Comparison of ENCODE assay signal across 29 mouse cellular contexts in the genomic region with DNA sequence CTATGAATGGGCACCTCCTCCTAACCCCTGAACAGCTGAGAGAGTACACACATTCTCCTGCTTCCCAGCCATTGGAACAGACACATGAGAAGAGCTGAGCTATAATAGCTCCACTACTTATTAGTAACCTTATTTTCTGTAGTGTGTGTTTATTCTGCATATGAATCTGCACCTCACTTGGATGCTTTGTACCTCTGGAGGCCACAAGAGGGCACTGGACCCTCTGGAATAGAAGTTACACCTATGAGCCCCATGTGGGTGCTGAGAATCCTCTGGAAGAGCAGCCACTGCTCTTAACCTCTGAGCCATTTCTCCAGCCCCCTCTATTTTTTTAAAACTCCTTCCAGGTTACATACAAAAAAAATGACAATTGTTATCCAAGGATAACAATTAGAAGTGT.
DNase-seq lines count a peak whose midpoint lies in the region; ATAC-seq and TF ChIP-seq lines count a peak whose summit lies in the region.
"Had no signal": no experiment of that assay in that cellular context is flagged by ENCODE, and none has a peak within 500 bp of the region (broad histone marks: within the 10 kb centered on the region; RNA-seq: fewer than 3 reads in every experiment).

No protein-coding gene starts in this region.

- ATAC-seq in forebrain, postnatal 0 days: no peak
- ATAC-seq in kidney, postnatal 0 days (replicated peaks; ENCODE audit: low FRiP score, low read depth): no peak
- ATAC-seq in lung, embryonic 14.5 days (ENCODE audit: insufficient read depth): no peak
- ATAC-seq in liver, postnatal 0 days: no peak
- ATAC-seq in forebrain, embryonic 16.5 days: no peak
- ATAC-seq: forebrain, embryonic 15.5 days; inflammation-experienced regulatory T-cells, adult 6 months; lung, postnatal 0 days; midbrain, embryonic 13.5 days had no signal

- no peak overlapping the region for H3K4me3 ChIP-seq in forebrain, postnatal 0 days (ENCODE audit: low read depth, low read length)
- H3K4me3 ChIP-seq in forebrain, embryonic 10.5 days: no peak overlapping the region
- H3K4me3 ChIP-seq in kidney, postnatal 0 days (replicated peaks; ENCODE audit: low read depth, low read length): no peak overlapping the region
- no peak overlapping the region for H3K4me3 ChIP-seq in lung, embryonic 14.5 days (ENCODE audit: low read depth, low read length)
- H3K4me3 ChIP-seq in liver, postnatal 0 days (ENCODE audit: low read depth, low read length): no peak overlapping the region
- no peak overlapping the region for H3K4me3 ChIP-seq in forebrain, embryonic 16.5 days (replicated peaks; ENCODE audit: low read length)
- H3K4me3 ChIP-seq: forebrain, embryonic 15.5 days; hindbrain, embryonic 13.5 days; midbrain, embryonic 13.5 days; neural tube, embryonic 15.5 days had no signal

- H3K9me3 ChIP-seq in forebrain, postnatal 0 days (ENCODE audit: low read length): no peaks in the 10 kb centered on the region
- no peaks in the 10 kb centered on the region for H3K9me3 ChIP-seq in forebrain, embryonic 10.5 days
- H3K9me3 ChIP-seq in kidney, postnatal 0 days (replicated peaks; ENCODE audit: low read length): no peaks in the 10 kb centered on the region
- no peaks in the 10 kb centered on the region for H3K9me3 ChIP-seq in lung, embryonic 14.5 days (ENCODE audit: low read depth, low read length)
- H3K9me3 ChIP-seq in liver, postnatal 0 days (ENCODE audit: low read length): no peaks in the 10 kb centered on the region
- H3K9me3 ChIP-seq in forebrain, embryonic 16.5 days (ENCODE audit: control insufficient read depth, low read length): no peaks in the 10 kb centered on the region
- H3K9me3 ChIP-seq: forebrain, embryonic 15.5 days; hindbrain, embryonic 13.5 days; midbrain, embryonic 13.5 days; neural tube, embryonic 15.5 days had no signal

- no peaks in the 10 kb centered on the region for H3K4me1 ChIP-seq in forebrain, postnatal 0 days (ENCODE audit: insufficient read depth)
- peaks cover 14% of the 10 kb centered on the region for H3K4me1 ChIP-seq in forebrain, embryonic 10.5 days
- H3K4me1 ChIP-seq in kidney, postnatal 0 days (replicated peaks; ENCODE audit: insufficient read depth, low read length): peaks cover 5% of the 10 kb centered on the region
- H3K4me1 ChIP-seq in lung, embryonic 14.5 days (ENCODE audit: insufficient read depth): peaks cover 8% of the 10 kb centered on the region
- peaks cover 36% of the 10 kb centered on the region for H3K4me1 ChIP-seq in liver, postnatal 0 days (ENCODE audit: insufficient read depth)
- H3K4me1 ChIP-seq in forebrain, embryonic 16.5 days (replicated peaks; ENCODE audit: control insufficient read depth, insufficient read depth, low read length): peaks cover 4% of the 10 kb centered on the region

- H3K4me2 ChIP-seq in forebrain, postnatal 0 days (ENCODE audit: low read depth): no peak overlapping the region
- H3K4me2 ChIP-seq in kidney, postnatal 0 days (ENCODE audit: low read length): no peak overlapping the region
- H3K4me2 ChIP-seq in lung, embryonic 14.5 days: no peak overlapping the region
- no peak overlapping the region for H3K4me2 ChIP-seq in liver, postnatal 0 days (ENCODE audit: low read depth, low read length)
- H3K4me2 ChIP-seq in forebrain, embryonic 16.5 days (ENCODE audit: low read length): no peak overlapping the region
- H3K4me2 ChIP-seq: forebrain, embryonic 15.5 days; heart, embryonic 11.5 days; hindbrain, embryonic 13.5 days; midbrain, embryonic 13.5 days; neural tube, embryonic 15.5 days had no signal

- DNase-seq in forebrain, postnatal 0 days: no peak
- no peak for DNase-seq in forebrain, embryonic 10.5 days (ENCODE audit: extremely low spot score, low spot score)
- DNase-seq in kidney, postnatal 0 days (ENCODE audit: low spot score): no peak
- DNase-seq in kidney, postnatal 36 days: no peak
- no peak for DNase-seq in lung, embryonic 14.5 days
- DNase-seq in lung, postnatal 36 days: no peak
- no peak for DNase-seq in liver, postnatal 0 days
- DNase-seq: adrenal gland, postnatal 25 days; cerebellum, adult 18-20 months; cerebellum, postnatal 10 days; gastrocnemius, postnatal 10 days; heart, adult 11 months; heart, postnatal 4 days; kidney, adult 2 months; layer of hippocampus, adult 9-11 months; left cerebral cortex, postnatal 4 days; right cerebral cortex, adult 18-20 months; right cerebral cortex, postnatal 4 days; thymus, adult 2 months; thymus, postnatal 36 days had no signal

- H3K9ac ChIP-seq in forebrain, postnatal 0 days: no peak overlapping the region
- no peak overlapping the region for H3K9ac ChIP-seq in kidney, postnatal 0 days (ENCODE audit: low read depth, low read length)
- H3K9ac ChIP-seq in lung, embryonic 14.5 days: no peak overlapping the region
- H3K9ac ChIP-seq in liver, postnatal 0 days (replicated peaks): no peak overlapping the region
- H3K9ac ChIP-seq in forebrain, embryonic 16.5 days (replicated peaks; ENCODE audit: low read depth, low read length): no peak overlapping the region
- H3K9ac ChIP-seq: forebrain, embryonic 15.5 days; hindbrain, embryonic 13.5 days; midbrain, embryonic 13.5 days; neural tube, embryonic 15.5 days had no signal

- H3K27me3 ChIP-seq in forebrain, postnatal 0 days (ENCODE audit: insufficient read depth, low read length): no peaks in the 10 kb centered on the region
- no peaks in the 10 kb centered on the region for H3K27me3 ChIP-seq in forebrain, embryonic 10.5 days (ENCODE audit: poor library complexity, severe bottlenecking)
- no peaks in the 10 kb centered on the region for H3K27me3 ChIP-seq in kidney, postnatal 0 days (ENCODE audit: insufficient read depth, low read length)
- no peaks in the 10 kb centered on the region for H3K27me3 ChIP-seq in lung, embryonic 14.5 days (ENCODE audit: insufficient read depth, low read length)
- no peaks in the 10 kb centered on the region for H3K27me3 ChIP-seq in liver, postnatal 0 days (ENCODE audit: insufficient read depth, low read length)
- no peaks in the 10 kb centered on the region for H3K27me3 ChIP-seq in forebrain, embryonic 16.5 days (replicated peaks; ENCODE audit: control insufficient read depth, insufficient read depth, low read length)
- H3K27me3 ChIP-seq: forebrain, embryonic 15.5 days; hindbrain, embryonic 13.5 days; midbrain, embryonic 13.5 days; neural tube, embryonic 15.5 days had no signal

- peak; percentile 11; the same call in 1 of the 2 replicates for TF ChIP-seq CTCF in forebrain, postnatal 0 days (IDR thresholded peaks at IDR 0.05; ENCODE audit: low read depth)
- TF ChIP-seq CTCF in kidney, postnatal 0 days (IDR thresholded peaks at IDR 0.05; ENCODE audit: low read depth): peak; percentile 27; the same call in 1 of the 2 replicates
- peak; percentile 5; the same call in 1 of the 2 replicates for TF ChIP-seq CTCF in lung, embryonic 14.5 days (IDR thresholded peaks at IDR 0.05; ENCODE audit: low read depth)
- TF ChIP-seq CTCF in liver, postnatal 0 days (IDR thresholded peaks at IDR 0.05; ENCODE audit: low read depth): peak; percentile 55

- H3K27ac ChIP-seq in forebrain, postnatal 0 days (ENCODE audit: low read depth, low read length): no peak overlapping the region
- H3K27ac ChIP-seq in forebrain, embryonic 10.5 days: no peak overlapping the region
- no peak overlapping the region for H3K27ac ChIP-seq in kidney, postnatal 0 days
- no peak overlapping the region for H3K27ac ChIP-seq in lung, embryonic 14.5 days (ENCODE audit: low read depth)
- no peak overlapping the region for H3K27ac ChIP-seq in liver, postnatal 0 days (ENCODE audit: low read depth)
- no peak overlapping the region for H3K27ac ChIP-seq in forebrain, embryonic 16.5 days (ENCODE audit: low read length)
- H3K27ac ChIP-seq: forebrain, embryonic 15.5 days; hindbrain, embryonic 13.5 days; macrophage; midbrain, embryonic 13.5 days; neural tube, embryonic 15.5 days had no signal

- H3K36me3 ChIP-seq in forebrain, postnatal 0 days (ENCODE audit: insufficient read depth): peaks cover 8% of the 10 kb centered on the region; the same call in 1 of the 2 replicates
- H3K36me3 ChIP-seq in forebrain, embryonic 10.5 days (replicated peaks): no peaks in the 10 kb centered on the region
- H3K36me3 ChIP-seq in kidney, postnatal 0 days (ENCODE audit: insufficient read depth, low read length): no peaks in the 10 kb centered on the region
- H3K36me3 ChIP-seq in lung, embryonic 14.5 days (ENCODE audit: insufficient read depth): no peaks in the 10 kb centered on the region
- no peaks in the 10 kb centered on the region for H3K36me3 ChIP-seq in liver, postnatal 0 days (replicated peaks; ENCODE audit: insufficient read depth, low read length)
- no peaks in the 10 kb centered on the region for H3K36me3 ChIP-seq in forebrain, embryonic 16.5 days (ENCODE audit: control insufficient read depth, insufficient read depth)

- no peak for TF ChIP-seq EP300 in liver, postnatal 0 days (IDR thresholded peaks at IDR 0.05; ENCODE audit: low read depth)

Comparison
In these comparisons a context has a peak if more than half of its experiments do, and no peak if none do; other contexts are left out.
1. CTCF ChIP-seq: peak in every context shown above with its lines; median percentile 55 in liver, postnatal 0 days; 27 in kidney, postnatal 0 days; 11 in forebrain, postnatal 0 days; 5 in lung, embryonic 14.5 days.